Mouse (Mus musculus) stomach, postnatal 0 days (tissue): ENCODE results near the gene Abcg5. TPM values are rescaled to one million over a fixed set of nuclear protein-coding genes. Genes with fewer than 3 reads are reported as not detected.

Source experiments
- ATAC-seq: fragments of 200-750 bp; cut with Nextera tagmentation; 2 replicates; pipeline ENCODE4 v1.8.0; 2017; ENCODE audit not compliant: low FRiP score, low TSS enrichment
- DNase-seq: peaks from one replicate; pipeline ENCODE4 v3.0.0-alpha.2; 2016; ENCODE audit warnings: low spot score
- H3K27ac ChIP-seq: fragments of 300-500 bp; sonication (generic); replicated peaks from 2 replicates; pipeline ENCODE4 v1.5.1; 2014; ENCODE audit warnings: mild to moderate bottlenecking, control low read depth
- H3K27me3 ChIP-seq: fragments of 300-500 bp; sonication (generic); 2 replicates; pipeline ENCODE4 v1.6.1; 2014; ENCODE audit warnings: low read length; ENCODE audit not compliant: control insufficient read depth, insufficient read depth
- H3K36me3 ChIP-seq: fragments of 300-500 bp; sonication (generic); 2 replicates; pipeline ENCODE4 v1.6.1; 2014; ENCODE audit warnings: low read length, mixed read lengths; ENCODE audit not compliant: control insufficient read depth, insufficient read depth
- H3K4me1 ChIP-seq: fragments of 300-500 bp; sonication (generic); replicated peaks from 2 replicates; pipeline ENCODE4 v1.6.1; 2014; ENCODE audit warnings: antibody characterized with exemption; ENCODE audit not compliant: control insufficient read depth, insufficient read depth
- H3K4me2 ChIP-seq: fragments of 300-500 bp; sonication (generic); replicated peaks from 2 replicates; pipeline ENCODE4 v1.6.1; 2014; ENCODE audit warnings: low read depth, mild to moderate bottlenecking, control low read depth, moderate library complexity
- H3K4me3 ChIP-seq: fragments of 300-500 bp; sonication (generic); 2 replicates; pipeline ENCODE4 v1.5.1; 2014; ENCODE audit warnings: low read depth, low read length, control low read depth
- H3K9ac ChIP-seq: fragments of 300-500 bp; sonication (generic); 2 replicates; pipeline ENCODE4 v1.6.1; 2014; ENCODE audit warnings: mild to moderate bottlenecking, low read length, control low read depth, mixed read lengths
- H3K9me3 ChIP-seq: fragments of 300-500 bp; sonication (generic); 2 replicates; pipeline ENCODE4 v1.6.1; 2016; ENCODE audit warnings: low read length; ENCODE audit not compliant: control insufficient read depth
- CTCF ChIP-seq: IDR thresholded peaks from 2 replicates; pipeline ENCODE4 v1.5.1; 2016; ENCODE audit warnings: antibody characterized with exemption, low read depth, mild to moderate bottlenecking, moderate library complexity
- EP300 ChIP-seq: optimal IDR thresholded peaks from 2 replicates; pipeline ENCODE3; 2016; ENCODE audit warnings: antibody characterized with exemption
- WGBS: fragments of 180-500 bp; shearing (Covaris S2); extraction: QIAGEN DNeasy Blood & Tissue Kit; methylation state at CpG from one replicate; pipeline ENCODE4 v1.1.7; 2014; 5-methylcytosine and 5-hydroxymethylcytosine counted together
- polyA plus RNA-seq: library from polyadenylated mRNA; unstranded; fragments of >200 nt; fragmentation: Nextera tagmentation; extraction: Ambion mirVana; gene quantifications from 2 replicates; pipeline ENCODE4 v1.2.1, GENCODE M21; 2015

Gene Abcg5
- polyA plus RNA-seq, 1 experiment from 2014 or later = 0.82 TPM

DNA sequence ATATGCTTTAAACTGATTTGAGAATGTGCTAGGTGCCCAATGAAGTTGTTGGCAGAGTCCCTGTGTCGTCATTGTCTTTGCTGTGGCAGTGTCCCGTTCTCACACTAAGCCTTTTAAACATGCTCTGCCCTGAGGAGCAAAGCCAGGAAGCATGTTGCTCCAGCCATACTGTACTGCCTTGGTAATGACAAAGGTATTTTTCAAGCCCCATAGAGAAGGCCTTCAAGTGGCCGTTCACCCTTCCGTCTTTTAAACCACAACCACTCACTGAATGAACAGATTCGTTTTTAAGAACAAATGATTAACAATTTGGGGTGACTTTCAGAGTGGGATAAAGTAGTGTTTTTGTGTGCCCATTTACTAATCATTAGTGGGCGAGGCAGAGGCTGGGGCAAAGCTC lies 61.6 kb downstream of the Abcg5 start:
- H3K36me3 ChIP-seq = no peaks in the 10 kb centered on the region
- no peaks in the 10 kb centered on the region for H3K9me3 ChIP-seq
- TF ChIP-seq CTCF (no peak), EP300 (no peak)
- DNase-seq = no peak
- H3K27me3 ChIP-seq = no peaks in the 10 kb centered on the region
- no peaks in the 10 kb centered on the region for H3K4me1 ChIP-seq
- no peak overlapping the region for H3K27ac ChIP-seq
- no peak overlapping the region for H3K4me2 ChIP-seq
- no peak for ATAC-seq
- H3K9ac ChIP-seq = no peak overlapping the region
- 76% methylated on average over 6 of the region's 6 CpGs for WGBS
- H3K4me3 ChIP-seq = no peak overlapping the region

DNA sequence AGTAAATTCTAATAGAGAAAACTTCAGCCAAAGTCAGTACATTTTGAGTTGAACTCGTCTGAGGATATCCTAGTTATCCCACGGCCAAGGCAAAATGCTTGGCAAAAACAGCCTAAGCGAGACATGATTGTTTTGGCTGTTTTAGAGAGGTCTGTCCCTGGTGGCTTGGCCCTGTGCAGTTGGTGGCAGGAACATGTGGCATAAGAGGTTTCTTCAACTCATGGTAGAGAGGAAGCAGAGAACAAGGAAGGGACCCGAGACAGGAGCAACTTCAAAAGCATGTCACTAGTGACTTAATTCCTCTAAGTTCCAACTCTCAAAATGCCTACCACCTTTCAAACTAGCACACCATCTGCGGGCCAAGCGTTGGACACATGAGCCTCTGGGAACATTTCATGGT lies 62.2 kb downstream of the Abcg5 start:
- no peaks in the 10 kb centered on the region for H3K36me3 ChIP-seq
- WGBS = 78% methylated on average over 6 of the region's 6 CpGs
- no peak for DNase-seq

GRCm38 (mm10) chr17:84620076-84620475 lies 62.7 kb downstream of the Abcg5 start:
- Histone ChIP-seq H3K9ac (no peak overlapping the region), H3K27me3 (no peaks in the 10 kb centered on the region), H3K4me3 (no peak overlapping the region), H3K36me3 (no peaks in the 10 kb centered on the region), H3K27ac (peak overlapping the region; percentile 65), H3K9me3 (no peaks in the 10 kb centered on the region), H3K4me1 (no peaks in the 10 kb centered on the region), H3K4me2 (no peak overlapping the region)
- TF ChIP-seq CTCF = no peak
- TF ChIP-seq EP300 = no peak
- 34% methylated on average over 3 of the region's 3 CpGs for WGBS
- ATAC-seq = 0 out of 2 replicates have a peak, but pooled peaks have one; percentile 26
- DNase-seq = no peak

More for the DNA sequence above, 62.2 kb downstream of the Abcg5 start:
- H3K4me3 ChIP-seq = no peak overlapping the region
- H3K9me3 ChIP-seq = no peaks in the 10 kb centered on the region
- H3K4me1 ChIP-seq = no peaks in the 10 kb centered on the region
- H3K27ac ChIP-seq = peak overlapping the region; percentile 65; the same call in 1 of the 2 replicates
- no peak for TF ChIP-seq EP300
- TF ChIP-seq CTCF = no peak
- no peaks in the 10 kb centered on the region for H3K27me3 ChIP-seq
- H3K4me2 ChIP-seq = no peak overlapping the region
- no peak overlapping the region for H3K9ac ChIP-seq
- no peak for ATAC-seq

DNA sequence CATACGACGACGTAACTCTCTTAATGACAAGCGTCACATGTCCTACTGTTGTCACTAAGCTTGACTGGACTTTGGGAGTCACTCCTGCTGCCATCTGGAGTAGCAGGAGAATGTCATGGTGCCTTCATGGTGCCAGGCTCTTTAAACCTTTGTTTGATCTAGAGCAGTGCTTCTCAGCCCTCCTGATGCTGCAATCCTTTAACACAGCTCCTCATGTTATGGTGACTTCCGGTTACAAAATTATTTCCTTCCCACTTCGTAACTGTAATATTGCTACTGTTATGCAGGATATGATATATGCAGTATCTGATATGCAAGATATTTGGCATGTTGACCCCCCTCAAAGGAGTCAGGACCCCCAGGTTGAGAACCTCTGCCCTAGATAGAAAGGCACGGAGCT lies 63.7 kb downstream of the Abcg5 start:
- no peaks in the 10 kb centered on the region for H3K36me3 ChIP-seq
- DNase-seq (no peak), ATAC-seq (no peak)
- no peak overlapping the region for H3K9ac ChIP-seq
- H3K4me2 ChIP-seq = no peak overlapping the region
- H3K4me1 ChIP-seq = no peaks in the 10 kb centered on the region
- 85% methylated on average over 7 of the region's 7 CpGs for WGBS
- no peak overlapping the region for H3K4me3 ChIP-seq
- H3K27ac ChIP-seq = no peak overlapping the region
- H3K27me3 ChIP-seq = no peaks in the 10 kb centered on the region
- H3K9me3 ChIP-seq = no peaks in the 10 kb centered on the region
- no peak for TF ChIP-seq CTCF
- no peak for TF ChIP-seq EP300

DNA sequence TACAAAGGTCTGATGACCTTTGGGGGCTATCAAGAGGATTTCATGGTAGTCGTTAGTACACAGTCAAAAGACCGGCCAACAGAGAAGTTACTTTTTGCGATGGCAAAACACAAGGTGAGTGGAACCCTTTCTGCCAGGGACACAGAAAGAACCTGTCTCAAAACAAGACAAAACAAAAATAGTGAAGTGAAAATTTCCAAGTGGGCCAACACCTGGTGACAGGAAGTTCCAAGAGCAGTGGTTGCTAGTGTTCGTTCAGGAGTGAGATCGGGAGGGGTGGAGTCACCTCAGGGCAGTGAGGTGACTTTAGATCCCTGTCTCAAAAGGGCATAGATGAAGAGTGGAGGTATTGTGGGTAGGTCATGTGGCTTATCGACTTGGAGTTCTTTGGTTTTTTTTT lies 64.9 kb downstream of the Abcg5 start:
- Histone ChIP-seq H3K9me3 (no peaks in the 10 kb centered on the region), H3K4me2 (no peak overlapping the region), H3K4me3 (no peak overlapping the region), H3K36me3 (no peaks in the 10 kb centered on the region), H3K27ac (no peak overlapping the region), H3K4me1 (no peaks in the 10 kb centered on the region), H3K9ac (no peak overlapping the region), H3K27me3 (no peaks in the 10 kb centered on the region)
- WGBS = 88% methylated on average over 6 of the region's 6 CpGs
- ATAC-seq = no peak
- DNase-seq = no peak
- TF ChIP-seq EP300 (no peak), CTCF (no peak)

DNA sequence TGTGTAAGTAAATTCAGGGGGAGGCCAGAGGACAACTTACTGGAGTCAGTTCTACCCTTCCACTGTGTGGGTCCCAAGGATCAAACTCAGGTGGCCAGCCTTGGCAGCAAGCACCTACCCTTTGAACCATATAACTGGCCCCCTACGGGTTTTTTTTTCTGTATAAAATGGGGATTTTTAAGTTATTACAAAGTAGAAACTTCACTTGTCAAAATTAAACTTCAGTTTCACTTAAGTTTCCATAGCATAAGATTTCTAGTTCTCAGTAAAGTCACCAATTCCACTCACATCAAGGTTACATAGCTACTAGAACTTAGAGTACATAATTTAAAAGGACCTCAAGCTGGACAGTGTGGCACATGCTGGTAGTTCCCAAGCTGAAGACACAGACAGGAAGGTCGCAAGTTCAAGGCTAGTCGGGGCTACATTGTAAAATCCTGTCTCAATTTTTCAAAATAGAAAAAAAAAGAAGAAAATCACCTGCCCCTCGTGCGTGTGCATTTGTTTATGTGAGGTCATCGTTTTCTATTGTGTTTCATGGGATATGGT lies 66.2 kb downstream of the Abcg5 start:
- ATAC-seq (no peak), DNase-seq (no peak)
- TF ChIP-seq CTCF (no peak), EP300 (no peak)
- Histone ChIP-seq H3K36me3 (no peaks in the 10 kb centered on the region), H3K27me3 (no peaks in the 10 kb centered on the region), H3K9ac (no peak overlapping the region), H3K4me2 (no peak overlapping the region), H3K4me3 (no peak overlapping the region), H3K4me1 (no peaks in the 10 kb centered on the region), H3K27ac (no peak overlapping the region), H3K9me3 (no peaks in the 10 kb centered on the region)
- WGBS = 81% methylated on average over 6 of the region's 6 CpGs
